Mouse (Mus musculus) thymus, postnatal 10 days (tissue): Measurements from ENCODE around the gene Tmbim6.
A peak's percentile ranks its signal among the peaks of the same experiment; 100 is the strongest.
"Not testable (repeated sequence)": the region's sequence is repeated elsewhere in the genome, so short reads cannot be mapped to it uniquely, and the experiment has no call there.

Source experiments
- DNase-seq, 2 experiments: peaks; one replicate each; pipeline ENCODE4 v3.0.0; 2021; ENCODE audit warnings: low spot score in 2 of 2

The Tmbim6 gene

GRCm38 (mm10) chr15:99417692-99418271, 25.1 kb downstream of the Tmbim6 start:
- no peak for DNase-seq

GRCm38 (mm10) chr15:99420101-99420500, 27.4 kb downstream of the Tmbim6 start:
- no peak for DNase-seq

GRCm38 (mm10) chr15:99420521-99421014, 27.9 kb downstream of the Tmbim6 start:
- peak in 1 of 2 experiments; percentile 12 for DNase-seq

- DNase-seq, result no peak
These were observed 28.5 kb downstream of the Tmbim6 start for GRCm38 (mm10) chr15:99421152-99421551.

- no peak for DNase-seq
These were observed 29.0 kb downstream of the Tmbim6 start for GRCm38 (mm10) chr15:99421676-99422075.

GRCm38 (mm10) chr15:99422551-99422950, 29.9 kb downstream of the Tmbim6 start:
- DNase-seq, result no peak

GRCm38 (mm10) chr15:99423131-99423530, 30.4 kb downstream of the Tmbim6 start:
- DNase-seq, result no peak

GRCm38 (mm10) chr15:99423884-99424283, 31.2 kb downstream of the Tmbim6 start:
- no peak for DNase-seq

GRCm38 (mm10) chr15:99430394-99430793, 37.7 kb downstream of the Tmbim6 start:
- no peak for DNase-seq

GRCm38 (mm10) chr15:99431063-99431462, 38.4 kb downstream of the Tmbim6 start:
- DNase-seq, result no peak

- no peak for DNase-seq
These were observed 38.8 kb downstream of the Tmbim6 start for GRCm38 (mm10) chr15:99431504-99431903.

- DNase-seq, result no peak
These were observed 39.3 kb downstream of the Tmbim6 start for GRCm38 (mm10) chr15:99431967-99432366.

GRCm38 (mm10) chr15:99433081-99433718, 40.5 kb downstream of the Tmbim6 start:
- DNase-seq, result no peak

GRCm38 (mm10) chr15:99433913-99434312, 41.2 kb downstream of the Tmbim6 start:
- no peak for DNase-seq

- DNase-seq, result no peak
These were observed 46.5 kb downstream of the Tmbim6 start for GRCm38 (mm10) chr15:99438966-99439698.

- DNase-seq, result no peak
These were observed 47.6 kb downstream of the Tmbim6 start for GRCm38 (mm10) chr15:99440112-99440815.

- DNase-seq, result no peak
These were observed 48.3 kb downstream of the Tmbim6 start for GRCm38 (mm10) chr15:99440816-99441457.

GRCm38 (mm10) chr15:99442358-99442757, 49.7 kb downstream of the Tmbim6 start:
- no peak for DNase-seq

GRCm38 (mm10) chr15:99445567-99445966, 52.9 kb downstream of the Tmbim6 start:
- no peak for DNase-seq

- DNase-seq, result not testable (repeated sequence)
These were observed 53.5 kb downstream of the Tmbim6 start for GRCm38 (mm10) chr15:99446136-99446535.

- no peak for DNase-seq
These were observed 56.6 kb downstream of the Tmbim6 start for GRCm38 (mm10) chr15:99449131-99449750.
